Mouse (Mus musculus) CH12.LX (cell line): Measurements from ENCODE around the gene Plpp3.

ENCODE experiments used
- CHD2 ChIP-seq: IDR thresholded peaks from 2 replicates; pipeline ENCODE4 v1.6.1; 2011; ENCODE audit warnings: low read length, improper control_type of control experiment
- CTCF ChIP-seq, 2 experiments: IDR thresholded peaks in 1 of 2; conservative IDR thresholded peaks in 1 of 2; 2 replicates each; pipeline ENCODE4 v1.5.1; 2011 to 2012; ENCODE audit warnings: low read depth in 2 of 2, low read length in 2 of 2, improper control_type of control experiment in 1 of 2, inconsistent platforms in 1 of 2, mild to moderate bottlenecking in 1 of 2, moderate library complexity in 1 of 2
- ELF1 ChIP-seq: IDR thresholded peaks from 2 replicates; pipeline ENCODE4 v1.6.1; 2014; ENCODE audit warnings: low read depth, mild to moderate bottlenecking, inconsistent platforms, low read length, improper control_type of control experiment
- HCFC1 ChIP-seq: IDR thresholded peaks from 2 replicates; pipeline ENCODE4 v1.6.1; 2012; ENCODE audit warnings: low read depth, mild to moderate bottlenecking, inconsistent platforms, low read length, improper control_type of control experiment
- KAT2A ChIP-seq: IDR thresholded peaks from 2 replicates; pipeline ENCODE4 v1.6.1; 2012; ENCODE audit warnings: low read length, improper control_type of control experiment, inconsistent platforms; ENCODE audit not compliant: insufficient replicate concordance
- NELFE ChIP-seq: IDR thresholded peaks from 2 replicates; pipeline ENCODE4 v1.6.1; 2011; ENCODE audit warnings: low read depth, low read length, improper control_type of control experiment
- POLR2A ChIP-seq: IDR thresholded peaks from 2 replicates; pipeline ENCODE4 v1.6.1; 2011; ENCODE audit warnings: low read depth, mild to moderate bottlenecking, improper control_type of control experiment, low read length
- POLR2AphosphoS2 ChIP-seq: IDR thresholded peaks from 2 replicates; pipeline ENCODE4 v1.6.1; 2011; ENCODE audit warnings: low read depth, low read length, improper control_type of control experiment
- SMC3 ChIP-seq: IDR thresholded peaks from 2 replicates; pipeline ENCODE4 v1.6.1; 2011; ENCODE audit warnings: low read depth, low read length, improper control_type of control experiment
- TBP ChIP-seq: conservative IDR thresholded peaks from 2 replicates; pipeline ENCODE4 v1.6.1; 2011; ENCODE audit warnings: low read depth, low read length, improper control_type of control experiment
- UBTF ChIP-seq: IDR thresholded peaks from 2 replicates; pipeline ENCODE4 v1.6.1; 2012; ENCODE audit warnings: low read depth, mild to moderate bottlenecking, inconsistent platforms, low read length, improper control_type of control experiment, moderate library complexity
- USF1 ChIP-seq: IDR thresholded peaks from 2 replicates; pipeline ENCODE4 v1.6.1; 2014; ENCODE audit warnings: low read depth, mild to moderate bottlenecking, inconsistent platforms, low read length, improper control_type of control experiment
- ZC3H11A ChIP-seq: IDR thresholded peaks from 2 replicates; pipeline ENCODE4 v1.6.1; 2012; ENCODE audit warnings: low read depth, mild to moderate bottlenecking, inconsistent platforms, low read length, improper control_type of control experiment

DNA sequence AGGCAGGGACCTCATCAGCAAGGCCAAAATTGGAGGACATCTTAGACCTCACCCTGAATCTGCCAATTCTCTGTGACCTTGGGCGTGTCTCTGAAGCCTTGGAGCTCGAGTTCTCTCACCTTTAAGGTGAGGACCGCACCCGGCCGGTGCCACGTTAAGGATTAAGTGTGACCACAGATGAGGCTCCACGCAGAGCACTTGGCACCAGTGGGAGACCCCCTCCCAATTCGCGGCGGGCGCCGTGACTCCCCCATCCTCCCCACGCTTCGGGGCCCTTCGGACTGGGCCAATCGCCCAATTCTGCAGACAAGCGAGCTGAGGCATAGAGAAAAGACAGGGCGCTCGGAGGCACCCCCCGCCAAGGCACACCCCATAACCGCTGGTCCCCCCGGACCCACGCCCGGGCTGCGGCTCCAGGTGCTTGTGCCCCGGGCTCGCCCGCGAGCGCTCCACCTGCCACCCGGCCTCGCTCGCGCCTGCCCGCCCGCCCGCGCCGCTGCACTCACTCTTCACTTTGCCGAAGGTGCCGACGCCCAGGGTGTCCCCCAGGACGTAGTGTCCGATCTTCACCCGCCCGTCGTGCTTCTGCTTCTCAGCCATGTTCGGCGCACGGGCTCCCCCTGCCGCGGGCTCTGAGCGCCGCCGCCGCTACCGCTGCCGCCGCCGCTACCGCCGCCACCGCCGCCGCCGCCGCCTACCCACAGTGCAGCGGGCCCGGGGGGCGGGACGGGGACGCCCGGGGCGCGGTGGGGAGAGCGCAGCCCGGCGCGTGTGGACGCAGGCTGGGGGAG, 47.8 kb upstream of the Plpp3 start, which contains the start of gene Prkaa2:
- no peak for TF ChIP-seq TBP
- TF ChIP-seq CTCF (conservative IDR thresholded peaks at IDR 0.05 in 1 of 2, IDR thresholded peaks at IDR 0.05 in 1 of 2; ENCODE audit: low read depth in 2 of 2, low read length in 2 of 2) = no peak
- no peak for TF ChIP-seq POLR2A
- TF ChIP-seq UBTF = 0 out of 2 replicates have a peak, but pooled peaks have one; percentile 42
- no peak for TF ChIP-seq CHD2
- TF ChIP-seq ZC3H11A = no peak
- no peak for TF ChIP-seq SMC3
- TF ChIP-seq ELF1 = no peak
- no peak for TF ChIP-seq NELFE
- TF ChIP-seq USF1 = no peak
- no peak for TF ChIP-seq KAT2A
- TF ChIP-seq HCFC1 = no peak
- no peak for TF ChIP-seq POLR2AphosphoS2
